Mouse (Mus musculus) kidney, postnatal 4 days (tissue): ENCODE measurements around the gene Npcd.
A peak's percentile ranks its signal among the peaks of the same experiment; 100 is the strongest.
"Not testable (repeated sequence)": the region's sequence is repeated elsewhere in the genome, so short reads cannot be mapped to it uniquely, and the experiment has no call there.

ENCODE experiments used
- DNase-seq, 2 experiments: peaks; one replicate each; pipeline ENCODE4 v3.0.0; 2021; ENCODE audit warnings: mixed read lengths in 2 of 2

Npcd gene

DNA sequence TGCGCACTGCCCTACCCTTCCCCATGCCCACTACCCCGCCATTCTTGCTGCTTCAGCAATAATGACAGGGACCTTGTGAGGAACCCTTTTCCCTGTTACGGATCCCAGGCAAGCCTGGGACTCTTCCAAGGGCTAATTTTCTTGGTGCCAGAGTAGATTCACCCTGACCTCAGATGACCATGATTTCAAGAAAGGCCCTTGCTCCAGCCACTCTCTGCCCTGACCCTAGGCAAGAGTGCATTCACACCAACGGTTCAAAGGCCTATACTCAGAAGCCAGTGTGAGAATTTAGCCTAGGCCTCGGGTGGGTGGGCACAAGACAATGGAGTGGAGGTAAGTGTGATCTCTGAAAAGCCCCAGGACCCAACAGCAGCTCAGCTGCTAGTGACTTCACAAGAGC is 4.6 kb downstream of the Npcd start:
- DNase-seq: no peak

DNA sequence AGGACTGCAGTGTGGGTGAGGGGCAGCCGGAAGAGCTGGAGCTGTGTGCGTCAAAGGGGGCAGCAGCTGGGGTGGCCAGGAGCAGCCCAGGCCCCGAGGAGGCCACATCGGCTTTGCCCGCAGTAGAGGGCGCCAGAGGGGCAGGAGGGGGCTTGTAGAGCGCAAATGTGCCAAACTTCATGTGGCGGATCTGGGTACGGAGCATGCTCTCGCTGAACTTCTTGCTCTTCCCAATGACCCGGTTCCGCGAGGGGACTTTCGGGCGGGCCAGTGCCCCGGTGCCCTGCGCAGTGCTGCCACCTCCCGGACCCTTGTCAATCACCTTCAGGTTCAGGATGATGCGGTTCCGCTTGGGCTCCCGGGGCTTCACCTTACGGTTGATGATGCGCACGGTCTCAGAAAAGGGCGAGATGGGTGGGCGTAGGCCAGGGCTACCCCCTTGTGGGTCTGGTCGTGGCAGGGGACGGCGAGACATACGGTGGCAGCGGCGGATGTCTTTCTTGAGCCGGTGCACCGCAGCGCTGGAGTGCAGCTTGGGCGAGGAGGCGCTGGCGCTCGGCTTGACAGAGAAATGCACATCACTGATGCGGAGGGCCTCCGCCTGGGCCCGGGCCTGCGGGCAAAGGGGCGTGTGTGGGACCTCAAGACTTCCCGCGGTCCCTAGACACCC is 5.5 kb downstream of the Npcd start:
- peak; percentile 66 to 74 for DNase-seq

DNA sequence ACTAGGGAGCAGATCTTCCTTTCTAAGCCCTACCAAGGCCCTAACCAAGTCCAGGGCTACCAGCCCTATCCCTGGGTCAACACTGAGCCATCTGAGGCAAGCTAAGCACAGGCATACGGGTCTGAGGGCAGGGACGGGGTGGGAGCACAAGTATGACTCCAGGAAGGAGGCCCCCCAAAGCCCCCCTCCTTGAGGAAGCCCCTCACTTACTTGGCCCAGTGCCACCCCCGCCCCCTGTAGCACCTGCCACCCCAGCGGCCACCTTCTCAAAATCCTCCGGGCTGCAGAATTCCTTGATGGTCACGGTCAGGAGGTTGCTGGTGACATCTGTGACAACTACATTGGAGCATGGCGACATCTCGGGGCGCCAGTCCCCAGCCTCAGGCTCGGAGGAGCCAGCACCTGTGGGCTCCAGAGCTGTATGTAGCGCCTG is 6.2 kb downstream of the Npcd start:
- no peak for DNase-seq

DNA sequence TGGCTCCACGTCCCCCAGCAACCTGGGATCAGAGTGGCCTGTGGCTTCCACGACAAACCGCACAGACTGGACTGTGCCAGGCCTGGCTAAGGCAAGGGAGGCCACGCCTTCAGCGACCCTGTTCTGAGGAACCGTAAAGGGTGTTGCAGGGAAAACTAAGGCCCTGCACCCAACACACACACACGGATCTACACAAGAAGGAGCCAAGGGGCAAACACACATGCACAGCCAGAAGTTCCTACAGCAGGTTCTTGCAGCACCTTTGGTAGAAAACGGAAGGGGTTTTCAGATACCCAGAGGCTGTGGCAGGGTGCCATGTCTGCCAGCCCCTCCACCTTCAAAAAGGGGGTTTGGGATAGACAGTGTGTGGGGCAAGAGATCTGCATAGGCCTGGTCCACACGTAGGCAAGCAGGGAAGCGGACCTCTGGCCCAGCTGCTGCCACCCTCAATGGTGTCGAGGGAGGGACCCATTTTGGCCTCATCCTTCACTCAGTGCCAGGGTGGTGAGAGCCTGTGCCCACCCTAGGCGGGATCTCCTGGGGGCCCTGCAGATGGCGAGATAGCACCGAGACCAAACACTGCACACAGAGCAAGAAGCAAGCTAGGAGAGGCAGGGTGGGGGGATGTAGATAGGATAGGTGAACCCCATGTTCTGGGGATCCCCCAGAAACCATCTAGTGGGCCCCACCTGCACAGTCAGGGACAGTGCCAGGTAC is 6.8 kb downstream of the Npcd start:
- no peak for DNase-seq

DNA sequence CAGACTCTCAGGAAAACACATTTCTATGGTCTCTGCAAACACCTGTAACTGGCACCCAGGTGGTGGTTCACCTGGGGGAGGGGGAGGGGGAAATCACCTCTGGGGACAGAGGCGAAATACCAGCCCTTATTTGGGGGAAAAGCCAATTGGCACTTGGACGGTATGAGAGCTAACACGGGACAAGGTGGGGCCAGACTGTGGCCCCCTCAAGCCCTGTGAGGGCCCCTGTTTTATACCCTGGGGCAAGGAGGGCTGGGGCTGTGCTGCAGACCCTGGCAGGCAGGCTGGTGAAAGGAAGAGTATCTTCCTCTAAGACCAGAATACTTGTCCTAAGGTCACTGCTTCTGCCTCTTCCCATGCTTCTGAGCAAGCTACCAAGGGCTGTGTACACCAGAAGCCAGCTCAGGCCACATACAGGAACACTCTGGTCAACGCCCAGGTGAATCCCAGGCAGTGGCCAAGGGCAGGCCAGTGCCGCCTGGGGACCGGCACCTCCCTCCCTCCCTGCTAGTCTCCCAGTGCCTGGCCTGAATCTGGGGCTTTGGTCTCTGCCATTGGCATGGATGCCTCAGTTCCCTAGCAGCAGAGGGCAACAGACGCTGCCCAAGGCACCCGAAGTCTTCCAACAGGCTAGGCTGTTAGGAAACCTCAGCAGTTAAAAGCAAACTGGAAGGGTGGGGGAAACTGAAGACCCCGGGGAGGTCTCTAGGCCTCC is 7.7 kb downstream of the Npcd start:
- DNase-seq: peak in 1 of 2 experiments; percentile 10

DNA sequence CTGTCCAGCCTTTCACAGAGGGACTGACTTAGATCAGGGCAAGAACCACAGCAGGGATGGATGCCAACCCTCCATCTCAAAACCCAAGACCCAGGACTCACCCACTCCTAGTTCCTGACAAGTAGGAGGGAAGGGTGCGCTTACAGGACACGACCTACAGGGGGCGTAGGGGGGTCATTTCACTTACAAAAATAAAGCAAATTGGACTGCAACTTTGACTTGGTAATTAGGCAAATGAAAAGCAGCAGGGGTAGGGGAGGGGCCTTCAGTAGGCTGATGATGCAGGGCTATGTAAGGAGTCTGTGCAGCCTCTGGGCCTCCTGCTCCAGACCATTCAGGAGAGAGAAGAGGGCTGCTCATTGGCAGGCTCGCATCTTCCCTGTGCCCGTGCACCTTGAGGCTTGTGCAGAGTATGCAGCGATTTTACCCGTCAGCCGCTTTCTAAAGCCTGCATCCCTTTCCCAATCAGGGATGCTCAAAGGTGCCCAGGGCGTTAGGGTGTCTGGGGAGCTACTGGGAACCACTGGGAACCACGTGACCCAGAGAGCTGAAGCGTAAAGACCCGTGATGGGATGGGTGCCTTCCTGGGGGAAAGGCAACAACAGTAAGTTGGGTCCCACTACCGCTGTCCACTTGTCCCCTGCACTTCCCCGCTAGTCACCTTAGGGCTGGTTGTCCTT is 8.8 kb downstream of the Npcd start:
- peak in 1 of 2 experiments; percentile 53 for DNase-seq

DNA sequence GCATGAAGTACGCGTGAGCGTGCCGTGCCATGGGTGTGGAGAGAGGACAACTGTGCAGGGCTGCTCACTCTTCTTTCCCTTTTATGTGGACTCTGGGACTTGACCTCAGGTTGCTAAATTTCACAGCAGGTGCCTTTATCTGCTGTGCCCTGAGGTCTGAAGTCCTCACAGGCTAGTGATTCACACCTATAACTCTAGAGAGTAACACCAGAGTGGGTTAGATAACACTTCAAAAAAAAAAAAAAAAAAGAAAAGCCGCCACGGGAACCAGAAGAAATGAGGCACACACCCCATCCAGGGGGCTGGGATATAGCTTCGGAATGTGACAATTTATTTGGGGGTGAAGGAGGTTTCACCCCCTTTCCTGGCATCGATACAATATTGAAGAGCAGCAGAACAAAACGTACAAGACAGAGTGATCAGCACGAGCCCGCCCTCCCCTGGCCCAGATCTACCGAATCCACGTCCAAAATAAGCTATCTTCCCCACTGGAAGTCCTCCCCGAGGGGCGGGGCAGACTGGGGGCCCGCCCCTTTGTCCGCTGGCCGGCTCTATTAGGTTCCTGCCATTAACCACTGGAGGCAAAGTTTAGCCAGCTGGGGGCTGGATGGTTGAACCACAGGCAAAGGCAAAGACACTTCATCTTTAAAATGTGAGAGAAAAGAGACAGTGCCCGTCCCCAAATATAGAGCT is 10.3 kb downstream of the Npcd start:
- peak; percentile 75 to 83 for DNase-seq

DNA sequence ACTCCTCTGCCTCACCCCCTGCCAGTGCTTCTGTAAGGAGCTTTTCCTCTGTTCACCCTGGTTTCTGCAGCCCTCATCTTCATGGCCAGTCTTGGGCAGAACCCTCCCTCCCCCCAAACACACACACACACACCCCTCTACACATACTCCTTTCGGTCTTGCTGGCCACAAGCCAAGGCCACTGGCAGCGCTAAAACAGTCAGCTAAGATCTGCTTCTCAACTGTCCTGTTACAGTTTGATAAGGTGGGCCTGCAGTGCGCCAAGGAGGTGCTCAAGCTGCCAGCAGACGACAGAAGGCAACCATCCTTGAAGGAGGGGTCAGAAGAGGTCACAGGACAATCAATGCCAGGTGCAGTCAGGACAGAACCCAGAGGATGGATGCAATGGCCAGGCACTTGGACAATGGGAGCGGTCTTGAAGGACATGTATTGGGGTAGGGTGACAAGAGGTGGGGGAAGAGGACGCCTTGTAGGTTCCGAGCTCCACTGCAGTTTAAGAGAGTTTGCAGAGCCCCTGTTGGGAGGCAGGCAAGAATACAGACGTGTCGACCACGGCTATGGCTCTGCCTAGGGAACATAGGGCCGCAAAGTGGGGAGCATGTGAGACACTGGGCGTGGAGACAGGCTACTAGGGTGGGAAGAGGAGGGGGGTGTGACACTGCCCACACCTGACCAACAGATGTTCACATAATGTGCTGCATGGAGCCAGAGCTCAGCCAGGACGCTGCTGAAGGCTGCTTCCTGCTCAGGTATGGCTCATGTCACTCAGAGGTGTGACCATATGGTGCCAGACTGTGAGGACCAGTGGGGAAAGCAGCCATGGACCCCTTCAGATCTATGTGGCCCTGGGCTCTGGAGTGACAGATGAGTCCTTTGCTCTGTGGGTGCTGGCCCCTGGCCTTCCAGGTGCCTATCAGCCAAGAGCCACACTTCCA is 11.5 kb downstream of the Npcd start:
- peak in 1 of 2 experiments; percentile 49 for DNase-seq

DNA sequence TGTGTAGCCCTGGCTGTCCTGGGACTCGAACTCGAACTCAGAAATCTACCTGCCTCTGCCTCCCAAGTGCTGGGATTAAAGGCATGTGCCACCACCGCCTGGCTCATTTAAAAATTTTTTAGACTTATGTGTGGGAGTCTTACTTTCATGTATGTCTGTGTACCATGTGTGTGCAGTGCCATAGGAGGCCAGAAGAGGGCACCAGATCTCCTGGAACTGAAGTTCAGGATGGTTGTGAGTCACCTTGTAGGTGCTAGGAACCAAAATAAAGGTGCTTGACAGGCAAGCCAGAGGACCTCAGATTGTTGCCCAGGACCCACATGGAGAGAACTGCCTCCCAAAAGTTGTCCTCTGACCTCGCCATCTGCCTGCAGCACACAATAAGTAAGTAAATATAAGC is 15.7 kb downstream of the Npcd start:
- DNase-seq: peak in 1 of 2 experiments; percentile 20

DNA sequence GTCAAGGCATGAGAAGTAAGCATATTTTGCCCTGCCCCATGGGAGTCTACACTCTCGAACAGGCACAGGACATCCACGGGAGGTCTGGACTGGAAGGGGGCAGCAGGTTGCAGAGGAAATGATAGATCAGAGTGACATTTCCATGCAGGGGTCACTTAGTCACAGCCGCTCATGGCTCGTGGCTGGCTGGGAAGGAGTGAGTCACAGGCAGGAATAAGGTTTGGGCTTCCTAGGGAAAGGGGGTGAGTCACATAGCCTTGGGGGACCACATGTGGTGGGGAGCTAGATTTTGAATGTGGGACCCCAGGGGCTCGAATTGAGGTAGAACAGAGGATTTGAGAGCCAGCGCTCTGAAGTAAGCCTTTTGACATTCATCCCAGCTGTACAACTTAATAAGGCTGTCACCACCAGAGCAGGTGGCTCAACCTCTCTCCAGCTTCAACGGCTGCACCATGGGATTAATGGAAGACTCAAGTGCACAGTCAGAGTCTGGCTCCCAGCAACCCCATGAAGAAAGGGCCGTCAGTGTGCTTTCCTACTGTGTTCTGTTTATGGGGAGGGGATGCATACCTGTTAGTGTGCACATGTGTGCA is 20.3 kb downstream of the Npcd start:
- peak in 1 of 2 experiments; percentile 10 for DNase-seq

DNA sequence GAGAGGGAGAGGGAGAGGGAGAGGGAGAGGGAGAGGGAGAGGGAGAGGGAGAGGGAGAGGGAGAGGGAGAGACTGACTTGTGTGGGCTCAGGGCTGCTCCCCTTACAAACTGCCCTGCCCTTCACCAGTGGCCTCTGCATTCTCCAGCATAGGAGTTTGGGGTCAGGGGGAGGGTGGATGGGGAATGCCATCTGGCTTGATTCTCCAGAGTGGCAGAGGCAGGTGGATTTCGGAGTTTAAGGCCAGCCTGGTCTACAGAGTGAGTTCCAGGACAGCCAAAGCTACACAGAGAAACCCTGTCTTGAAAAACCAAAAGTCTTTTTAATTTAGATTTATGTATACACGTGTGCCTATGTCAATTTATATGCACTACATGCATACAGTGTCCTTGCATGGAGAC is 21.2 kb downstream of the Npcd start:
- DNase-seq: not testable (repeated sequence)

DNA sequence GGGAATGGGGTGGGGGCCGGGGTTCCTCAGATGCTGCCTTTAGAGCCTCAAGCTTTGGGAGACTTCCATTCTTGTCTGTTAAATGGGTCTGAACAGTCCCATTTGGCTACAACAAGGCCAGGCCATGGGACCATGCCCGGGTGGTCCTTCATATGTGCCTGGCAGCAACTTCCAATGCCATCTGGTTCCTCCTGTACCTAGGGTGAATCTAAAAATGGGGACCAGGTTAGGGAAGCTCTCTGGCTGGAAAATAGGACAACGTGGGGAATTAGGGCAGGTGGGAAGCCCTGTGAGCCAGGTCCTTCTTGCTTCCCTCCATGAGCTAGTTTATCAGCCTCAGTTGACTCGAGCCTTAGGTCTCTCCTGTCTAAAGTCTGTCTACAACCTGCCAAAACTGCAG is 23.0 kb downstream of the Npcd start:
- no peak for DNase-seq

DNA sequence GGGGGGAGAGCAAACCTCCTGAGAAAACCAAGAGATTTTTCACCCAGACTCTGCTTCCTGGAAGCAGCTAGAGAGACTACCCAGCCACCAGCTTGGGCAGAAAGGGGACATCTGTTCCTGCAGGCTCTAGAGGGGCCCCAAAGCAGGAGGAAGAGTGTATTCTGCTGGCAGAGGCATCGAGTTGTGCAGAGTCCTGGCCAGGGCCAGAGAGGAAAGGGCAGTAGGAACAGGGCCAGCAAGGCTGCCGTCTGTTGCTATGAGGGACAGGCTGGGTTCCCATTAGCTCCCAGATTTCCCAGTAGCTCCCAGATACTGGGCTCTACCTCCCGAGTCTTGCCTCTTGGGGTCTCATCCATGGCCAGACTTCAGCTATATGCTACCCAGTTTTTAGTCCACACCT is 24.0 kb downstream of the Npcd start:
- DNase-seq: no peak

DNA sequence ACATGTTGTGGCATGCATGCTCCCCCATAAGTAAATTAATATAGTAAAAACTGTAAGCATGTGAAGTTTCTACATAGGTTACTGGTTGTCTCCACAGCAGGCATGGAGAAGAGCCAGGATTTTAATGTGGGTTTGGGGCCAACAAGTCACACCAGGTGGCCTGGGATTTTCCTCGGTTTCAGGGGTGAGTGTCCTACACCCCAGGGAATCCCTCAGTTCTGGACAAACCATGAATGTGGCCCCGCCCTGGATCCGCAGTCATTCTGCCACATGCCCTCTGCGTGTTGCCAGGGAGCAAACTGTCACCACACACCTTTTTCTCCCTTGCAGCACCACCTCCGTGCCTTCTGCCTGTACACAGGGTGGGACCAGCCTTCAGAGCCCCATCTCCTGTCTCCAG is 25.4 kb downstream of the Npcd start:
- no peak for DNase-seq

DNA sequence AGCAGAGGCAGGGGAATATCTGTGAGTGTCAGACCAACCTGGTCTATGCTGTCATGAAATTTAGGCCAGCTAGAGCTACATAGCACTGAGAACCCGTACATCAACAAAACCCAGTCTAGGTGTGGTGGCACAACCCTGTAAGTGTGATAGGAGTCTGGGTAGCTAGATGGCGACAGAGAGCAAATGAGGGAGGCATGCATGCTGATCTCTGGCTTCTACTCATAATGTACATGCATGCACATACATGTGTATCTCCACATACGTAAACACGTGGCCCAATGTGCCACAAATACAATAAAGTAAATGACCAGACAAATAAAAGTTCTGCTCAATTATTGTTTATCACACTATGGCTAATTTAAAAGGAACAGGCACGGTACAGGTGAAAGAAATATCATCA is 25.9 kb downstream of the Npcd start:
- peak; percentile 54 to 65 for DNase-seq

DNA sequence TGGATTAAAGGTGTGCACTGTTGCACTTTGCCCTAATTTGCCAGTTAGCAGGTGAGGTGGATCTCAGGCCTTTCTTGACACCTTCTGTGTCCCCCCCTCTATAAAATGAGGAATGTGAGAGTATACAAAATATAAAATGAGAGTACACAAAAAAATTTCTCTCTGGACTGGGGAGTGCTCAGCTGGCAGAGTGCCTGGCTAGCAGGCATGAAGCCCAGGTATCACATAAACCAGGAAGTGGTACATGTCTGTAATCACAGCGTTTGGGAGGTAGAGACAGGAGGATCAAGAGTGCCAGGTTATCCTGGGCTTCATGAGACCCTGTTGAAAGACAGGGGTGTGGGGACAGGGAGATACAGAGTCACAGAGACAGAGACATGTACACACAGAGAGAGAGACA is 27.0 kb downstream of the Npcd start:
- DNase-seq: no peak

DNA sequence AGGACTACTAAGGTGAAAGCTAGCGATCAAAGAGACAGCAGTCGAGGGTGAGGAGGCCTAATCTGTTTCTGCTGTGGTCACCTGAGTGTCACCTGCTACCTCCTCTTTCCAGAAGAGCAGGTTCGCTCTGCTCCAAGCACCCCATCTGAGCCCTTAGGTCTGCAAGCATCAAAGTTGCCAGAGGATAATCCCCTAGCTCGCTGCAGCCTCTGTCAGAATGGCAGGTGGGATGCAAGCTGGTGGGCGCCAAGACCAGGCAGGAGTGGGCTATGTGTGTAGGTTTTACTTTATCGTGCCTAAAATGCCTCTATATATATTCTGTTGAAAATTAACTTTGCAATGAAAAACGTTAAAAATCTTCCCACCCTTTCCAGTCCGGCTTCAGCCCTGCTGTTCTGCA is 28.8 kb downstream of the Npcd start:
- DNase-seq: no peak

DNA sequence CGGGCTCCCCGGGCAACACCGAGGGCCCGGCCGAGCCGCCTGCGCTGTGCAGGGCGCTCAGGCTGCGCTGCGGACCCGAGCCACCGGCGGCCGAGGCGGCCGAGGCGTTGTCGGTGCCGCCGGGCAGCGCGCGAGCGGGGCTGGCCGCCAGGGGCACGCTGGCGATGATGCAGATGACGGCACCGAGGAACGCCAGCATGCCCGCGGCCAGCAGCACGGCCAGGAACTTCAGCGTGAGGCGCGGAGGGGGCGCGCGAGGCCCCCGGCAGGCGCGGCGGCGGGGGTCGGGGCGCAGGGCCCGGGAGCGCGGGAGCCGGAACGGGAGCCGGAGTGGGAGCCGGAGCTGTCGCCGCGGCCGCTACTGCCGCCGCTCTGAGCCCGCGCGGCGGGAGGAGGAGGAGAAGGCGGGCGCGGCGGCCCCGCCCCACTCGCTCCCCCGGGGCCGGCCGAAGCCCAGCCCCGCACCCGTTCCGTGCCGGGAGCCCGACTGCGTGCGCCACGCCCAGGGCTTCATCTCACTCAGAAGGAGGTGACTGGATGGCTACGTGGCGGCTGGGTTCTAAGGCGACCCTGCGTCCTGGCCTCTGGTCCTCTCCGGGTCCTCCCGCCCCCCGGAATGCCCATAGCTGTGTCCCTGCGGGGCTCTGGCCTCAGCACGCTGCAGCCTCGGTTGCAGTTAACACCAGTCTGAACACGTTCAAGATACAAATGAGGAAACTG is 29.5 kb downstream of the Npcd start, which contains the start of gene Nptxr:
Gene Nptxr (minus strand): TSS at position 415 of the 720 bp plus-strand sequence.
- DNase-seq: peak; percentile 61 to 71

DNA sequence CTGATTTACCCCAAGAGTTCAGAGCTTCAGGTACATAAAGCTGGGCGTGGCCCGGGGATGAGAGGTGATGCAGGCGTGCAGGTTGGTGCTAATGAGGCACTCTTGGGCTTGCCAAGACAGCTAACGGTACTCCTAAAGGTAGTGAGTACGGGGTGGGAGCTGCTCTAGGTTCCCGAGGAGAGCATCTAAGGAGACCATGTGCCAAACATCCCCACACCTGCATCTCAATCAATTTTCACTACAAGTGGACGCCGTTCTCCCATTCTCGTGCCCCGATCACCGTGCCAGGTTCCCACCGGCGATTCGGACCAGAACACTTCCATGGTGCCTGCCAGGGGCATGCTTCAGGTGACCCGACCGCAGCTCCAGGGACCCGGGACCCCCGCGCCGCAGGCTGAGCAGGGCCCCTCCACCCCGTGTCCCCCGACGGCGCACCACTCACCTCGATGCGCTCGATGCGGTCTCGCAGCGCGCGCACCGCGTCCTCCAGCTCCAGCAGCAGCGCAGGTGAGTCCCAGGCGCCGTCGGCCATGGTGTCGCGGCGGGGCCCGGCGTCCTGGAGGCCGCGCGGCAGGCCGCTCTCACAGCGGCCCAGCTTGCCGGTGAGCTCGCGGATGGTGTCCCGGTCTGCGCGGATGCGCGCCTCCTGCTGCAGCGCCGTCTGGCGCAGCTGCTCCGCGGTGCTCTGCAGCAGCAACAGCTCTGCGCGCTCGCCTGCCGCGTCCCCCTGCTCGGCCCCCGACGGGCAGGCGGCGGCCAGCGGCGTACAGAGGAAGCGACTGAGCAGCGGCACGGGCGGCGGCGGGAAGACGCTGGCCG is 30.3 kb downstream of the Npcd start:
- DNase-seq: peak; percentile 46 to 65
